Mouse (Mus musculus) ES-E14 (cell line): Measurements from ENCODE around the gene Gdpd5.

Experiments
- HCFC1 ChIP-seq: IDR thresholded peaks from 2 replicates; pipeline ENCODE4 v1.6.1; 2012; ENCODE audit warnings: low read length, inconsistent platforms, borderline replicate concordance; ENCODE audit not compliant: insufficient read depth
- MAFK ChIP-seq: IDR thresholded peaks from 2 replicates; pipeline ENCODE4 v1.6.1; 2014; ENCODE audit warnings: mild to moderate bottlenecking, low read depth, low read length, inconsistent platforms; ENCODE audit not compliant: insufficient read depth
- ZC3H11A ChIP-seq: IDR thresholded peaks from 2 replicates; pipeline ENCODE4 v1.6.1; 2012; ENCODE audit warnings: low read depth, mild to moderate bottlenecking, inconsistent platforms, low read length, borderline replicate concordance

- no peak for TF ChIP-seq MAFK
- TF ChIP-seq ZC3H11A = no peak
- no peak for TF ChIP-seq HCFC1
Observed at GRCm38 (mm10) chr7:99484679-99485078, 103.5 kb downstream of the Gdpd5 start.
